Mouse (Mus musculus) megakaryocyte, embryonic 14.5 days (primary cell): Measurements from ENCODE around the gene Pkn1.

Experiments
- FLI1 ChIP-seq: IDR thresholded peaks from 2 replicates; pipeline ENCODE4 v1.6.1; 2012; ENCODE audit warnings: low read length, inconsistent platforms, mixed read lengths
- GATA1 ChIP-seq: IDR thresholded peaks from 3 replicates; pipeline ENCODE4 v1.6.1; 2012; ENCODE audit warnings: mixed read lengths, low read length, inconsistent platforms, borderline replicate concordance

GRCm38 (mm10) chr8:83632083-83632707, 66.8 kb downstream of the Pkn1 start:
- no peak for TF ChIP-seq GATA1
- no peak for TF ChIP-seq FLI1
